Mouse (Mus musculus): ENCODE data around the gene Klhl11.

DNA sequence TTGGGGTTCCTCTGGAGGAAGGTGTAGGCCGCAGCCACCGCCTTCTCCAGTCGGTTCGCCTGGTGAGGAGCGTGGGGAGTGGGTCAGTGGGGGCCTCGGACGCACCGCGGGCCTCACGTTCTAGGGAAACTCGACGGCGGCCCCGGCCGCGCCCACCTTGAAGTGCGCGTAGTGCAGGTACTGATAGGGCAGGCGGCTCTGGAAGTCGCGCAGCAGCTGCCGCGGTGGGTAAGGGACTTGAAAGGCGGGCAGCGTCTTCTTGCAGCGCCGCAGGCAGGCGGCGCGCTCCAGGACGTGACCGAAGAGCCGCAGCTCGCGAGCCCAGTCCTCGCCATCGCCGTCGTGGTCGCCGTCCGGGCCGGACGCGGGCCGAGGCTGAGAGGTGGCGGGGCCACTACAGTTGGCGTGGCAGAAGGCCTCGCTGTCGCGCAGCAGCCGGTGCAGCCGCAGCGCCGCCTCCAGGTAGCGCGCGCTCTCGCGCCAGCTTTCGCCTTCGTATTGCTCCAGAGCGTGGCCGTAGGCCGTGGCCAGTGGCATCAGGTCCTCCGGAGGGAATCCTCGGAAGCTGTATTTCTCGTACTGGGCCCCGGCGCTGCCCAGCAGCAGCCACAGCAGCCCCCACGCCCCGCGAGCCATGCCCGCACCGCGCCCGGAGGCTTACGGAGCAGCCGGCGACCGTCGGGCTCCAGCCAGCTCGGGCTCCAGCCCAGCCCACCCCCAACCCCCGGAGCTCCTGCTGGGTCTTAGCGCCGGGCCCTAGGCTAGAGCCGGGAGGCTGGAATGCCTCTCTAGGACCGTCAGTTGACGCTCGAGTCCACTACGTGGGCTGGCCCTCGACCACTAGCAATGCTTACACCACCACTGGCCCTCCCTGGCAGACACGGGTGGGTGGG lies 58.3 kb downstream of the Klhl11 start, which contains the start of gene P3h4:
- TF ChIP-seq CTCF (IDR thresholded peaks at IDR 0.05; ENCODE audit: extremely low read depth, insufficient read depth, insufficient read length, insufficient replicate concordance) (peak; percentile 41; the same call in 1 of the 2 replicates), POLR2A (IDR thresholded peaks at IDR 0.05; ENCODE audit: low read depth, low read length) (no peak)
